In the genomic region with DNA sequence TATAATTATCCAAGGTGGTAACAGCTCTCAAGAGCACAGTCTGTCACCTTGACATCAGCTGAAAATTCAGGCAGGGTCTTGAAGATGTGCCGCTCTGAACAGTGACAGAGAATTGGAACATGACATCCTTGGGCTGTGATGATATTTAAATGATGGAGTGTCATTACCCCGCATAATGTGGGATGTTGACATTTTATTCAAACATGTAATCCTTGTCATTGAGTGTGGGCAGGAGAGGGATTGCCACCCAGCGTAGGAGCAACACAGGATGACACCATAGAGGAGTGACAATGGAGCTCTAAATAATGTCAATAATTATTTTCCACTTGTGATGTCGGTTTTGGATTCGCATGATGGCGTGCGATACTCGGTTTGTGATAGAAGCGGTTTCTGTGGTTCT, we compare ENCODE assay signal across 11 mouse cellular contexts.
"Had no signal": no experiment of that assay in that cellular context is flagged by ENCODE, and none has a peak within 500 bp of the region (broad histone marks: within the 10 kb centered on the region; RNA-seq: fewer than 3 reads in every experiment).

No protein-coding gene starts in this region.

- DNase-seq: kidney, adult 11 months; layer of hippocampus, adult 9-11 months; layer of hippocampus, postnatal 36 days; lung, adult 18-20 months; retina, postnatal 1 day; thymus, postnatal 4 days had no signal

- H3K27me3 ChIP-seq: midbrain, embryonic 12.5 days; stomach, embryonic 15.5 days had no signal

- ATAC-seq: midbrain, embryonic 16.5 days had no signal

- H3K9me3 ChIP-seq: limb, embryonic 15.5 days; midbrain, embryonic 12.5 days; stomach, embryonic 15.5 days had no signal

- H3K4me1 ChIP-seq: midbrain, embryonic 12.5 days; stomach, embryonic 15.5 days had no signal

- H3K9ac ChIP-seq: limb, embryonic 15.5 days; midbrain, embryonic 12.5 days; stomach, embryonic 15.5 days had no signal

- H3K36me3 ChIP-seq: limb, embryonic 15.5 days; midbrain, embryonic 12.5 days; stomach, embryonic 15.5 days had no signal

- H3K4me2 ChIP-seq: limb, embryonic 15.5 days; midbrain, embryonic 12.5 days; stomach, embryonic 15.5 days had no signal

- H3K4me3 ChIP-seq: limb, embryonic 15.5 days; midbrain, embryonic 12.5 days; stomach, embryonic 15.5 days had no signal

- H3K27ac ChIP-seq: kidney, postnatal 0 days; limb, embryonic 15.5 days; midbrain, embryonic 12.5 days; stomach, embryonic 15.5 days had no signal
